Mouse (Mus musculus): ENCODE data around the gene Gm45711. TPM values are rescaled to one million over a fixed set of nuclear protein-coding genes. Genes with fewer than 3 reads are reported as not detected.

Gene Gm45711
- polyA plus RNA-seq, 1 experiment from 2014 or later = not detected

DNA sequence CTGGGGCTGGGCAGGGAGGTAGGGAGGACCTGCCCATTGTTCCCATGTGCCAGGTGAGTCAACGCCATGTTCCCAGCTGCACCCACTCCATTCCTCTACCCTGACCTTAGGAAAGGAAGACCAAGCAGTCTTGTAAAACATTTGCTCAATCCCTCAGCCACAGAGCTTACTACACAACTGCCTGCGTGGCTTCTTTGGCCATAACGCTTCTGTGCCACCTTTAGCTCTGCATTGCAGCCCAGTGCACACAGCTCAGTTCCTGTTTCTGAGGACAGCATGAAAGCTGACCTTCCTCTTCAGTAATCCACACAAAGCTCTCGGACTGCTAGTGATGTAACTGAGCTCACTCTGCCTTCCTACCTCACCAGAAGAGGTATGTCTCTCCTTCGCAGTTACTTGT, 77.0 kb downstream of the Gm45711 start:
- Histone ChIP-seq H3K4me3 (replicated peaks) (no peak overlapping the region), H3K4me1 (no peaks in the 10 kb centered on the region), H3K36me3 (peaks cover 93% of the 10 kb centered on the region), H3K27me3 (replicated peaks) (no peaks in the 10 kb centered on the region), H3K27ac (replicated peaks) (no peak overlapping the region), H3K9me3 (replicated peaks) (no peaks in the 10 kb centered on the region), H3K4me2 (no peak overlapping the region), H3K9ac (replicated peaks) (no peak overlapping the region)
- 96% methylated on average over 5 of the region's 5 CpGs for whole genome bisulfite sequencing
- ATAC-seq (ENCODE audit: low FRiP score) = no peak

DNA sequence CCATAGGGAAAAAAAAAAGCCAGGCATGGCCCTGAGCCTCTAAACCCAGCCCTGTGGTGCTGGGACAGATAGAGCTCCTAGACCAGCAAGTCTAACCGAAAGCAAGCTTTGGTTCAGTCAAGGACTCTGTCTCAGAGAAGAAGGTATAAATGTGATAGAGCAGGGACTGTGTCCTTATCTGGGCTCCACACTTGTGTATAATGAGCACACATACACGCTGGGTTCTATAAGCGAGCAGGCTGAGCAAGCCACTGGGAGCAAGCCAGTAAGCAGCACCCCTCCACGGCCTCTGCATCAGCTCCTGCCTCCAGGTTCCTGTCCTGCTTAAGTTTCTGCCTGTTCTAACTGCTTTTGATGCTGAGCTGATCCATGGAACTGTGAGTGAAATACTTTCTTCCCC, 77.8 kb downstream of the Gm45711 start:
- H3K27ac ChIP-seq (replicated peaks) = no peak overlapping the region
- no peak overlapping the region for H3K9ac ChIP-seq (replicated peaks)
- H3K27me3 ChIP-seq (replicated peaks) = no peaks in the 10 kb centered on the region
- WGBS = 98% methylated on average over 4 of the region's 4 CpGs
- no peak overlapping the region for H3K4me3 ChIP-seq (replicated peaks)
- ATAC-seq (ENCODE audit: low FRiP score) = no peak
- H3K4me1 ChIP-seq = no peaks in the 10 kb centered on the region
- no peak overlapping the region for H3K4me2 ChIP-seq
- H3K9me3 ChIP-seq (replicated peaks) = no peaks in the 10 kb centered on the region
- H3K36me3 ChIP-seq = peaks cover 93% of the 10 kb centered on the region

Other genes with a start within 250 kb of the Gm45711 start
- gene Cdh5, start 208.5 kb downstream of the Gm45711 start, polyA plus RNA-seq (2015; fragmentation: Nextera tagmentation; extraction: Ambion mirVana) = 12.5 and 17.7 TPM in 2 replicates
- gene Bean1, start 139.6 kb downstream of the Gm45711 start, polyA plus RNA-seq (2015; fragmentation: Nextera tagmentation; extraction: Ambion mirVana) = 9.0 and 9.8 TPM in 2 replicates
- 40.2 and 46.7 TPM in 2 replicates for gene Tk2, start 61.5 kb downstream of the Gm45711 start, polyA plus RNA-seq (2015; fragmentation: Nextera tagmentation; extraction: Ambion mirVana)
- gene Cklf, start 59.2 kb downstream of the Gm45711 start, polyA plus RNA-seq (2015; fragmentation: Nextera tagmentation; extraction: Ambion mirVana) = 36.8 and 38.3 TPM in 2 replicates
- not detected in 2 replicates for gene Cmtm2a, start 16.9 kb downstream of the Gm45711 start, polyA plus RNA-seq (2015; fragmentation: Nextera tagmentation; extraction: Ambion mirVana)
- gene Cmtm1, start 64 bp upstream of the Gm45711 start, polyA plus RNA-seq (2015; fragmentation: Nextera tagmentation; extraction: Ambion mirVana) = not detected in 2 replicates
- gene Gm11020, start 11.5 kb upstream of the Gm45711 start, polyA plus RNA-seq (2015; fragmentation: Nextera tagmentation; extraction: Ambion mirVana) = not detected in 2 replicates
- gene Cmtm2b, start 12.1 kb upstream of the Gm45711 start, polyA plus RNA-seq (2015; fragmentation: Nextera tagmentation; extraction: Ambion mirVana) = not detected in 2 replicates
- 38.9 and 57.6 TPM in 2 replicates for gene Cmtm3, start 29.3 kb upstream of the Gm45711 start, polyA plus RNA-seq (2015; fragmentation: Nextera tagmentation; extraction: Ambion mirVana)
- gene Cmtm4, start 85.7 kb upstream of the Gm45711 start, polyA plus RNA-seq (2015; fragmentation: Nextera tagmentation; extraction: Ambion mirVana) = 2.4 and 2.6 TPM in 2 replicates
- 83.4 and 98.1 TPM in 2 replicates for gene Dync1li2, start 133.0 kb upstream of the Gm45711 start, polyA plus RNA-seq (2015; fragmentation: Nextera tagmentation; extraction: Ambion mirVana)
- 0.59 and 0.97 TPM in 2 replicates for gene Terb1, start 199.8 kb upstream of the Gm45711 start, polyA plus RNA-seq (2015; fragmentation: Nextera tagmentation; extraction: Ambion mirVana)
- 97.2 and 99.2 TPM in 2 replicates for gene Nae1, start 224.6 kb upstream of the Gm45711 start, polyA plus RNA-seq (2015; fragmentation: Nextera tagmentation; extraction: Ambion mirVana)
- 3.0 and 3.3 TPM in 2 replicates for gene Car7, start 224.6 kb upstream of the Gm45711 start, polyA plus RNA-seq (2015; fragmentation: Nextera tagmentation; extraction: Ambion mirVana)